Mouse (Mus musculus) 3T3-L1 (cell line): ENCODE results near the gene Nectin1.

ENCODE experiments used
- DNase-seq: peaks from one replicate; pipeline ENCODE4 v3.0.0-alpha.2; 2015; ENCODE audit warnings: low read depth, low spot score

Nectin1 gene

GRCm38 (mm10) chr9:43807565-43807964 lies 63.8 kb downstream of the Nectin1 start:
- DNase-seq = no peak

- DNase-seq = no peak
Observed at GRCm38 (mm10) chr9:43808099-43808498, 64.3 kb downstream of the Nectin1 start.

DNA sequence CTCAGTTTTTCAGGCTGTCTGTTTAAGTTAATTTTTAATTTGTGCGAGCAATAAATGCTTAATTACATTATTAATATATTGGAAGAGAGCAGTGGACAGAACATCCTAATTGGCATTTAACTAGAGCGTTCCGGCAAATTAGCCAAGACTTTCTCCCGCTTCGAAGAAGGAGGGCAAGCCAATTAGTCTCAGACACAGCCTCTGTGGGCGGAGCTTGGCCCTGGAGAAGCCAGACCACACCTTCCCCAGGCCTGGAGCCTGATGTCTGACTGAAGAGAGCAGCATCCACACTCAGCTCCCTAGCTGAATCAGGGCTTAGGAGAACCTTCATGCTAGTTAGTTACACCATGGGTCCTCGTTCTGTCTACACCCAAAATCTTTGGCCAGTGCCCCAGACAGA lies 64.8 kb downstream of the Nectin1 start:
- DNase-seq = no peak

DNA sequence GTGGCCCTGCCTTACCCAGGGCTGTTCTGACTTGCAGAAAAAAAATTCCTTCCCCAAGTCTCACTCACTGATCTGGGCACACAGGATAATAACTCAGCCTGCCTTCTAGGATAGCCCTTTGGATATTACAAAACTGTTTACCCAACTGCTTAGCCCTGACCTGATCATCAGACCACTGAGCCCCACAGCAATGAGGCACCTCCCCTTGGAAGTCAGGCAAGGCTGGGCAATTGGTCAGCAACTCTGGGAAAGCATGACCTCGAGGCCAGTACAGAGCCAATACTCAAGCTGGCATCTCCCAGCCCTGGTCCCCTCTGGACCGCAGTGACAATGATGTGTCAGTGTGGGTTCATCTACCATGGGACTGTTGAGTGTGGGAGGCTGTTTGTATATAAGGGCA lies 69.4 kb downstream of the Nectin1 start:
- no peak for DNase-seq

DNA sequence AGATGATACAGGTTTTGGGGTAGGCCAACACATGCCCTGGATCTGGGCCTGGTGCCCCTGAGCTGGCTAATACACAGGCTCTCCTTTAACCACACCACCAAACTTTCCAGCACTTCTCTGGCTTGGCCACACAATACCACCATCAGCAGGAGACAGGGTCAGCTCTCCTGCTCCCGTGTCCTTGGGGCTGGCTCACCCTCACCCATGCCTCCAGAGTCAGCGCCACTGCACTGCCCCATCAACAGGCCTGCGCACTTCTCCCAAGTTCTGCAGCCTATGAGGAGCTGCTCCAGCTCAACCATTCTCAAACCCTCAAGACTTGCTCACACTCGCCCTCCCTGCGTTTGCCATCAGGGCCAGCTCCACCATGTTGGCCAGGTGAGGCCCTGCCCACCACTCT lies 78.4 kb downstream of the Nectin1 start:
- no peak for DNase-seq

DNA sequence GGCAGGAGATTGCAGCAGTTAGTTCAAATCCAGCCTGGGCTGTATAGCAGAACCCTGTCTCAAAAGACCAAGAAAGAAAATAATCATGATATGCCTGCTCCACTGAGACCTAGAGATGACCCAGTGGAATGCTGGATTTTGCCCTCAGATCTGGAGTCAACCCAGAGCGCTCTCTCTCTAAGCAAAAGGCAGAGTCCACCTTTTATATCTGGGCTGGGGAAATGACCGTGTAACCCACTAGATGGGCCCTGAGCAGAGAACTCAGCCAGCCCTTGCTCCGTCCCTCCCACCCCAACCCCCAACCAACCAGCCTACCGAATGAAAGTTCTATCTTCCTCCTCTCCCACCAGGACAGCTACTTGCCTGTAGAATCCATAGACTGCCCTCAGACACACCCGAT lies 81.4 kb downstream of the Nectin1 start:
- DNase-seq = no peak

DNA sequence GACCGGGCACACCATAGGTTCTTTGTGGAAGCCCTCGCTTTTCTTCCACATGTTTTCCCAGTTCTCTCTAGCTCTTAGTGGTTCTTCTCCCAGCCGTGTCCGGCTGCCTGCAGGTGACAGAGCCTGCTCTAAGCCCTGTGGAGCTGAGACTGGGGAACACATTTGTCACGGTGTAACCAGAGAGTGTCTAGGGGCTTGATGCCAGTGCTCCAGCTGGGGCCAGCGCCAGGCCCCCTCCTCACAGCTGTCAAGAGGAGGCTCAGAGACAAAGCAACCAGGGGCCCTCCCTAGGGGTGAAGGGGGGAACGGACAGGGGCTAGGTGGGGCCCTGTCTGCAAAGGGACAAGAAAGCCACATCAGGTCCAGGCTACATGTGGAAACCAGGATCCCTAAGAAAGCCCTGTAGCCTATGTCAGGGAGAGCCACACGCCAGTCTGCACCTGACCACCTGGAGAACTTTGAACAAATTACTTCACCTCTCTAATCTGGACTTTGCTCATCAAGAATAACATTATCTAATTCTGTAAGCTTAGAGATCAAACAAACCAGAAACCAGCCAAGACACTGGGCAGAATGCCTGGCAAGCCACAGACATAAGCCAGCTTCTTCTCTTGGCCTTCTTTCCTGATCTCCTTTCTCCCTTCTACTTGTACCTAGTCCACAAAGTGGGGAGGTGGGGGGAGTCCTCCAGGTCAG lies 82.9 kb downstream of the Nectin1 start:
- no peak for DNase-seq

GRCm38 (mm10) chr9:43827593-43827992 lies 83.8 kb downstream of the Nectin1 start:
- peak; percentile 45 for DNase-seq

DNA sequence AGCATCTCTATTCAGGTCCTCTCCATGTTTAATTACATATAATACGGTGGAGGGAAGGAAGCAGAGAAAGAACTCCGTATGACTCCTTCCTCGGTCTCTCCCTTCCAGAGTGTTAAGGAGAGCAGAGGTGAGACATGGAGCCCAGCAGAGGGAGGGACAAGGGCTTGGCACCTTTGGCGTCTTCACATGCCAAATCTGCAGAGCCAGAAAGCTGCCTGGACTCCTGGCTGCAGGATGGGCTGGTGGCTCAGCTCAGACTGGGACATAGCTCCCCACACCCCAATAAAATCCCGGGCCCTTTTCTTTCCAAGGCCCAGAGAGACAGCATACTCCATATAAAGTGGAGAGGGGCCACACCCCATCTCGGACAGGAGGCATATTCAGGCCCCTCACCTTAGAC lies 85.2 kb downstream of the Nectin1 start:
- no peak for DNase-seq

DNA sequence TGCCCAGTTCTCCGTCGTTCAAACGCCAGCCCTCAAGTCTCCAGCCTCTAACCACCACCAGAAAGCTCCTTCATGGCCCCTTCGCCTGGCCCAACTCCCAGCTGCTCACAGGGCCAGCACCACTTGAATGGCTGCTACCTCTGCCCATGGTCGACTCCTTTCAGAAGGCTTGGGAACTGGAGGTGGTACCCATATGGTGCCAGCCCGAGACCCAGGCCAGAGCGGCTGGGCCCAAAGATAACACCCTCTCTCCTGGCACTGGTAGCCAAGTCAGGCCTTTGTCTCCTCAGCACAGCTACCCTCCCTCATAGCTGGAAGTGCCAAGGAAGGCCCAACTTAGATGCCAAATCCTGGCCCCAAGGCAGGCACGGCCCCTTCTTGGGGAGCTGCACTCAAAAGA lies 89.4 kb downstream of the Nectin1 start:
- DNase-seq = no peak

DNA sequence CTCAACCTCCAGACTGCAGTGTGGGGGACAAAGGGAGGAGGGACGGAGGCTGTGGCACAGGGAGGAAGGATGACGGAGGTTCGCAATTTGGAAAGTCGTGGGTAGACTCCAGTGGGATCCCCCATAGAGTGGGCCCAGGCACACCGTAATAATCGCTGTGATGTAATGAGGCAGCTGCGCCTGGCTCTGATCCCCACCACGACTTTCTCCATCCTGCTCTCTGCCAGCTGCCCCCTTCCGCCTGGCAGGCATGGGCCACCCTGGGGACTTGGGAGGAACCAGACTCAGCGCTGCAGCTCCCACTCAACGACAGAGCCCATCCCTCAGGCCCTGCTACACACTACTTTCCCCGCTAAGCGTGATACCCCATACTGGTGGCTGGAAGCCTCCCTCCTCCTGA lies 90.5 kb downstream of the Nectin1 start:
- DNase-seq = no peak

DNA sequence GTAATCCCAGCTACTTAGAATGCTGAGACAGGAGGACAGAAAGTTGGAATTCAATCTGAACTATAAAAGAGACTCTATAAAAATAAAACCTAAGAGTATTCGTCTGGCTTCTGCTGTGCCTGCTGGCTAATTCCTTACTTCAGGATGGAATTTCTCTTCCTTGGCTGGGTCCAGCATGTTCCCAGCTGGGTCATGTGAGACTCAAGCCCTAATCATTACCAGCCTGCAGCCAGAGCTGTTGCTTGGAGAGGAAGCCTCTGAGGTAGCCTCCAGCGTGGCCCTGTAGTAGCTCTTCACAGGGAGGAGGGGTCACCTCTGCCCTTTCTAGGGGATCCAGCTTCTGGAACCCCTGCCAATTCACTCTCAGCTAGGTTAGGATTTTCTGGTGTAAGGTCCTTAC lies 94.8 kb downstream of the Nectin1 start:
- peak; percentile 13 for DNase-seq

DNA sequence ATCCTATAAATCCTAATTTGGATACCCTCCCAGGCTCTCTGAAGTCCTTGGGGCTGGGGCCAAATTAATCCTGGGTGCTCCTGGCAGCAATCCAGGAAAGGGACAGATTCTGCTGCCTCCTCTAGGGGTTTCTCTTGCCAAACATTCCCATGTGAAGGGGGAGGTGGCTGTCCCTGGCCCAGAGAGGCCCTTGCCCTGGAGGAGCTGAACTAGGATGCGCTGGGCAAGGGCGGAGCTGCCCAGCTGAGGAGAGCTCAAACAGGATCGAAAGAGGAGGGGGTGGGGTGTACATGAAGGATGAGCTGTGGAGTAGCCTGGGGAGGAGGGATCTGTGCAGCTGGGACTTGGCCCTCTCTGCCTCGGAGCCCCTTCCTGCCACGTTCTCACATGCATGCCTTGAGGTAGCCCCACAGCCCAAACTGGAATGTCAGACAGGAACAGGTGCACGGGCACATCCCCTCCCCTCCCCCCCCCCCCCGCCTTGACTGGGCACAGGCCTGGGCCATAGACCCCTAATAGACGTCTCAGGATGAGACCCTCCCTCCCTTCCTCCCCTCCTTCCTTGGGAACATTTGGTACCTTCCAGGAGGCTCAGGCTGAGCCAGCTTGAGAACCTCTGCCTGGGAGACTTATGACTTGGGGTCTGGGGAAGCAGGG lies 99.3 kb downstream of the Nectin1 start:
- no peak for DNase-seq

- no peak for DNase-seq
Observed at GRCm38 (mm10) chr9:43843711-43844127, 99.9 kb downstream of the Nectin1 start.

DNA sequence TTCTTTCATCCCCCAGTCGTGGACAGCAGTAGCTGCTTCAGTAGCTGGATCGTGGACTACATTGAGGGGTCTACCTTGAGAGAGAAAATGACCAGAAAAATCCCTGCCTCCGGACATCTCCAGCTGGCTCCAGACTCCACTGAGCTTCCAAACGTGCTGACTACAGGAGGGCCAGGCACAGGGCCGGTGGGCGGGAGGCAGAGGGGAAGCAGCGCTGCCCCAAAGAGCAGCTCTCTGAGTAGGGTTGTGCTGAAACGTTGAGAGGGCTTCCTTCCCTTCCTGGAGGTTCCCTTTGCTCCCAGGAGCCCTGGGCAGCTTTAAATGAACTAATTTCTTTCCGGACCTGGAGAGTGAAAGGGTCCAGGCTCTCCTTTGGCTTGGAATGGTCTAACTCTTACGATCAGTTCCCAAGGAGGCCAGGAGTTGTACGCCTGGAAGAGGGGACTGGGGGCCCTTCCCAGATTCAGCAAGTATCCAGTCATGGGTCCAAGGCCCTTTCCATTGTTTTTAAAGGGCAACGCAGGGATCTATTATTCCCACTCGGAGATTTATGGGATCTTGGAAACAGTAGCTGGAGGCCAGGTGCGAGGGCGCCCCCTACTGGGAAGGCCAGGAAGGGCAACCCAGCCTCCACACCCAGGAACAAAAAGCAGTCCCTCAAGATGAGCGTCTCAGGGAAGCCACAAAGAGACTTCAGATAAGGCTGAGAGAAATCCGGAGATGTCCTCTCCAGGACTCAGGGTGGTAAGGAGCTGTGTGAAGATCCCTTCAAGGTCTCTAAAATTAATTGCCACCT lies 102.1 kb downstream of the Nectin1 start:
- DNase-seq = peak; percentile 11

- DNase-seq = peak; percentile 82
Observed at GRCm38 (mm10) chr9:43847861-43848260, 104.1 kb downstream of the Nectin1 start.

- DNase-seq = no peak
Observed at GRCm38 (mm10) chr9:43850281-43850680, 106.5 kb downstream of the Nectin1 start.

DNA sequence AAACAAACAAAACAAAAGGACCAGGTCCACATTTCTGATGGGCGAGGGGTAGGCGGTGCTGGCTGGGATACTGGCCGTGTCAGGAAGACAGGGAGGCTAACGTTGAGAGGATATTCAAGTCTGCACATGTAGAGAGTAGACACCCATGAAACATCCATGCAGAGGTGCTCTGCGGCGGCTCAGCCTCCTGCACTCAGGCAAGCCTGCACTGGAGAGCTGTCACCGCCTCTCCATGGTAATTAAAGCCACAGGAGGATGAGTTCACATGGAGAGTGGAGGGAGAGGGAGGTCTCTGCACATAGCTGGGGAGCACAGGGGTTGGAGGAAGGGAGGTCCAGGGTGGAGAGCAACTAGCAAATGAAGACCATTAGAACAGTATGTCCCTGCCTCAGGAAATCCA lies 107.4 kb downstream of the Nectin1 start:
- DNase-seq = no peak

GRCm38 (mm10) chr9:43855887-43856286 lies 112.1 kb downstream of the Nectin1 start:
- DNase-seq = no peak
